In genomic region chr4:149254827-149255226, GRCm38 (mm10) we compare ENCODE assay signal across 12 mouse cellular contexts. TPM values are rescaled to one million over a fixed set of nuclear protein-coding genes. Genes with fewer than 3 reads are reported as not detected.
DNase-seq lines count a peak whose midpoint lies in the region; ATAC-seq lines count a peak whose summit lies in the region.
"Had no signal": no experiment of that assay in that cellular context is flagged by ENCODE, and none has a peak within 500 bp of the region (broad histone marks: within the 10 kb centered on the region; RNA-seq: fewer than 3 reads in every experiment).

No protein-coding gene starts in this region.

- no peak for ATAC-seq in heart, embryonic 16.5 days (replicated peaks; ENCODE audit: extremely low read depth, insufficient read depth, low FRiP score)
- no peak for ATAC-seq in forebrain, embryonic 13.5 days
- no peak for ATAC-seq in hindbrain, embryonic 15.5 days (ENCODE audit: low FRiP score, low read depth)
- 0 out of 2 replicates have a peak, but pooled peaks have one; percentile 23 for ATAC-seq in neural tube, embryonic 12.5 days (ENCODE audit: low FRiP score, low read depth)
- ATAC-seq in liver, embryonic 11.5 days (replicated peaks; ENCODE audit: low FRiP score): no peak

- H3K9me3 ChIP-seq in heart, embryonic 16.5 days (replicated peaks; ENCODE audit: control insufficient read depth, low read length): no peaks in the 10 kb centered on the region
- H3K9me3 ChIP-seq in forebrain, embryonic 13.5 days (replicated peaks): no peaks in the 10 kb centered on the region
- no peaks in the 10 kb centered on the region for H3K9me3 ChIP-seq in hindbrain, embryonic 15.5 days
- no peaks in the 10 kb centered on the region for H3K9me3 ChIP-seq in neural tube, embryonic 12.5 days
- no peaks in the 10 kb centered on the region for H3K9me3 ChIP-seq in liver, embryonic 11.5 days (ENCODE audit: control insufficient read depth, low read length)
- H3K9me3 ChIP-seq: liver, embryonic 13.5 days had no signal

- no peak overlapping the region for H3K9ac ChIP-seq in heart, embryonic 16.5 days (ENCODE audit: low read length)
- no peak overlapping the region for H3K9ac ChIP-seq in forebrain, embryonic 13.5 days
- no peak overlapping the region for H3K9ac ChIP-seq in hindbrain, embryonic 15.5 days
- H3K9ac ChIP-seq in neural tube, embryonic 12.5 days: no peak overlapping the region
- no peak overlapping the region for H3K9ac ChIP-seq in liver, embryonic 11.5 days (ENCODE audit: low read depth, low read length)
- H3K9ac ChIP-seq: liver, embryonic 13.5 days had no signal

- 84% methylated on average over 4 of the region's 4 CpGs for WGBS in heart, embryonic 16.5 days
- 48% methylated on average over 4 of the region's 4 CpGs for WGBS in forebrain, embryonic 13.5 days
- WGBS in hindbrain, embryonic 15.5 days: 36% methylated on average over 4 of the region's 4 CpGs
- WGBS in neural tube, embryonic 12.5 days: 33% methylated on average over 4 of the region's 4 CpGs
- WGBS in liver, embryonic 11.5 days: 85% methylated on average over 4 of the region's 4 CpGs

- intact Hi-C loops in heart, postnatal 10 days (cut with DNase I): loop anchor here (5.0 kb wide), 1 partner anchor 52 kb away; the partner anchor contains the start of gene Kif1b

- H3K4me3 ChIP-seq in heart, embryonic 16.5 days (ENCODE audit: low read length): no peak overlapping the region
- no peak overlapping the region for H3K4me3 ChIP-seq in forebrain, embryonic 13.5 days
- H3K4me3 ChIP-seq in hindbrain, embryonic 15.5 days: no peak overlapping the region
- no peak overlapping the region for H3K4me3 ChIP-seq in neural tube, embryonic 12.5 days
- H3K4me3 ChIP-seq in liver, embryonic 11.5 days (ENCODE audit: low read depth, low read length): no peak overlapping the region
- H3K4me3 ChIP-seq: erythroblast, embryonic 14.5 days; liver, embryonic 13.5 days had no signal

- no peak for DNase-seq in heart, postnatal 10 days
- DNase-seq in liver, embryonic 11.5 days (ENCODE audit: low spot score): no peak
- DNase-seq in thymus, postnatal 25 days: no peak
- DNase-seq: adrenal gland, postnatal 10 days; kidney, postnatal 36 days; liver, embryonic 13.5 days had no signal

- peak overlapping the region; percentile 74 for H3K27ac ChIP-seq in heart, embryonic 16.5 days (ENCODE audit: low read length)
- H3K27ac ChIP-seq in forebrain, embryonic 13.5 days: peak overlapping the region; percentile 86
- peak overlapping the region; percentile 62 for H3K27ac ChIP-seq in hindbrain, embryonic 15.5 days (replicated peaks)
- H3K27ac ChIP-seq in neural tube, embryonic 12.5 days: no peak overlapping the region
- H3K27ac ChIP-seq in liver, embryonic 11.5 days (ENCODE audit: low read depth, low read length): no peak overlapping the region
- H3K27ac ChIP-seq: liver, embryonic 13.5 days; macrophage had no signal

- H3K4me2 ChIP-seq in heart, embryonic 16.5 days (ENCODE audit: low read depth, low read length): no peak overlapping the region
- no peak overlapping the region for H3K4me2 ChIP-seq in forebrain, embryonic 13.5 days
- no peak overlapping the region for H3K4me2 ChIP-seq in hindbrain, embryonic 15.5 days
- H3K4me2 ChIP-seq in neural tube, embryonic 12.5 days (replicated peaks): no peak overlapping the region
- H3K4me2 ChIP-seq in liver, embryonic 11.5 days: no peak overlapping the region
- H3K4me2 ChIP-seq: liver, embryonic 13.5 days had no signal

- H3K36me3 ChIP-seq in heart, embryonic 16.5 days (ENCODE audit: control insufficient read depth, insufficient read depth): peaks cover 26% of the 10 kb centered on the region
- peaks cover 76% of the 10 kb centered on the region for H3K36me3 ChIP-seq in forebrain, embryonic 13.5 days (ENCODE audit: poor library complexity, severe bottlenecking)
- peaks cover 64% of the 10 kb centered on the region for H3K36me3 ChIP-seq in hindbrain, embryonic 15.5 days
- peaks cover 53% of the 10 kb centered on the region for H3K36me3 ChIP-seq in neural tube, embryonic 12.5 days
- peaks cover 12% of the 10 kb centered on the region for H3K36me3 ChIP-seq in liver, embryonic 11.5 days (ENCODE audit: control insufficient read depth, insufficient read depth, low read length)

- H3K4me1 ChIP-seq in heart, embryonic 16.5 days (ENCODE audit: control insufficient read depth, insufficient read depth, low read length): peaks cover 12% of the 10 kb centered on the region
- peaks cover 28% of the 10 kb centered on the region for H3K4me1 ChIP-seq in forebrain, embryonic 13.5 days
- H3K4me1 ChIP-seq in hindbrain, embryonic 15.5 days (replicated peaks): peaks cover 13% of the 10 kb centered on the region
- peaks cover 22% of the 10 kb centered on the region for H3K4me1 ChIP-seq in neural tube, embryonic 12.5 days
- no peaks in the 10 kb centered on the region for H3K4me1 ChIP-seq in liver, embryonic 11.5 days (replicated peaks; ENCODE audit: control insufficient read depth, insufficient read depth, low read length)
- H3K4me1 ChIP-seq: liver, embryonic 13.5 days had no signal

- no peaks in the 10 kb centered on the region for H3K27me3 ChIP-seq in heart, embryonic 16.5 days (ENCODE audit: control insufficient read depth, insufficient read depth, low read length)
- H3K27me3 ChIP-seq in forebrain, embryonic 13.5 days: no peaks in the 10 kb centered on the region
- no peaks in the 10 kb centered on the region for H3K27me3 ChIP-seq in hindbrain, embryonic 15.5 days
- no peaks in the 10 kb centered on the region for H3K27me3 ChIP-seq in neural tube, embryonic 12.5 days (replicated peaks)
- H3K27me3 ChIP-seq in liver, embryonic 11.5 days (replicated peaks; ENCODE audit: control insufficient read depth, insufficient read depth, low read length): no peaks in the 10 kb centered on the region
- H3K27me3 ChIP-seq: liver, embryonic 13.5 days had no signal

RNA-seq across cellular contexts. Expression of gene Kif1b, which starts 52.7 kb away (rescaled TPM):
- polyA plus RNA-seq in heart, embryonic 16.5 days (2015; fragmentation: Nextera tagmentation; extraction: Ambion mirVana): 39.8 and 47.5 TPM in 2 replicates
- total RNA-seq in heart, postnatal 10 days (2021): 100 to 1,000 TPM; 146 to 164 TPM
- 136 TPM in 2 replicates for polyA plus RNA-seq in forebrain, embryonic 13.5 days (2015; fragmentation: Nextera tagmentation; extraction: Ambion mirVana)
- polyA plus RNA-seq in hindbrain, embryonic 15.5 days (2015; fragmentation: Nextera tagmentation; extraction: Ambion mirVana): 123 and 135 TPM in 2 replicates
- 111 and 136 TPM in 2 replicates for polyA plus RNA-seq in neural tube, embryonic 12.5 days (2016; fragmentation: Nextera tagmentation; extraction: Ambion mirVana)
- 13.9 and 14.8 TPM in 2 replicates for polyA plus RNA-seq in liver, embryonic 11.5 days (2014; fragmentation: Nextera tagmentation; extraction: Ambion mirVana)
- polyA plus RNA-seq: erythroblast, embryonic 14.5 days had no signal

Comparison
In these comparisons a context has a peak if more than half of its experiments do, and no peak if none do; other contexts are left out.
1. H3K27ac ChIP-seq: peak in heart, embryonic 16.5 days (single experiment), forebrain, embryonic 13.5 days (single experiment) and hindbrain, embryonic 15.5 days (single experiment); none in neural tube, embryonic 12.5 days (single experiment) and liver, embryonic 11.5 days (single experiment).